Comparison of ENCODE assay signal across 24 mouse cellular contexts in the genomic region with DNA sequence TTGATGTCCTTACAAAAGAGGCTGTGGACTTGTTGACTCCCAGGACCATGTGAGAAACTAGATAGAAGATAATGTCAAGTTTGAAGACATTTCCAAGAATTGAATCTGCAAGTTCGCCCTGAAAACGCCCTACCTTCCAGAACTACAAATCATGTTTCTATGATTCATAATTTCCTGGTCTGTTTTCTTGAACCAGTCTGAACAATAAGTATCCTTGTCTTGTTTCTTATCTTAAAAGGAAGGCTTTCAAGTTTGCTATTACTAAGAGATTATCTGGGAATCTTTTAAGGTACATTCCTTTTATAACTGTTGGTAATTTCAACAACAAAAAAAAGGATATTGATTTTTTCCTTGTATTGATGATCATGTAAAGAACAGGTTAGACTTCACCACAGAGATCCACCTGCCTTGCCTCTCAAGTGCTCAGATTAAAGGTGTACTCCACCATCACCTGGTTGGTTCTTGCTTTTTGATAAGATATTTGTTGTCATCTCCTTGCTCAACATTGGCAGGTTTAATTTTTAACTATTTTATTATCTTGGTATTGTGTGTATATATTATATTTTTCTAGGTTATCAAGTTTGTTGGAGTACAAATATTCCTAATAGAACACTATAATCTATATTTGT. TPM values are rescaled to one million over a fixed set of nuclear protein-coding genes. Genes with fewer than 3 reads are reported as not detected.
DNase-seq lines count a peak whose midpoint lies in the region; ATAC-seq and TF ChIP-seq lines count a peak whose summit lies in the region.
"Had no signal": no experiment of that assay in that cellular context is flagged by ENCODE, and none has a peak within 500 bp of the region (broad histone marks: within the 10 kb centered on the region; RNA-seq: fewer than 3 reads in every experiment).

No protein-coding gene starts in this region.

- peaks cover 2% of the 10 kb centered on the region; the same call in 1 of the 2 replicates for H3K36me3 ChIP-seq in kidney, adult 2 months (ENCODE audit: control insufficient read depth, insufficient read depth, low read length)
- H3K36me3 ChIP-seq in stomach, postnatal 0 days (ENCODE audit: control insufficient read depth, insufficient read depth, low read length): no peaks in the 10 kb centered on the region
- no peaks in the 10 kb centered on the region for H3K36me3 ChIP-seq in forebrain, embryonic 10.5 days (replicated peaks)
- H3K36me3 ChIP-seq: embryonic facial prominence, embryonic 15.5 days; heart, embryonic 13.5 days had no signal

- intact Hi-C loops in gastrocnemius, adult 2 months (cut with DNase I): no loop called here

- no peak for DNase-seq in gastrocnemius, adult 2 months
- no peak for DNase-seq in gastrocnemius, adult 18-20 months (ENCODE audit: low spot score)
- peak; percentile 23 for DNase-seq in kidney, adult 2 months
- DNase-seq in kidney, postnatal 10 days: no peak
- no peak for DNase-seq in stomach, postnatal 0 days (ENCODE audit: low spot score)
- DNase-seq in forebrain, embryonic 10.5 days (ENCODE audit: extremely low spot score, low spot score): no peak
- DNase-seq: adrenal gland, adult 8-10 months; adrenal gland, postnatal 25 days; cerebellum, adult 18-20 months; cerebellum, adult 9-10 months; cerebellum, postnatal 14 days; gastrocnemius, postnatal 14 days; heart, postnatal 14 days; heart, postnatal 4 days; kidney, adult 18-20 months had no signal

- peak overlapping the region; percentile 50; the same call in 1 of the 2 replicates for H3K27ac ChIP-seq in gastrocnemius, adult 2 months
- H3K27ac ChIP-seq in kidney, adult 2 months (ENCODE audit: insufficient read depth, low read depth, low read length): no peak overlapping the region
- no peak overlapping the region for H3K27ac ChIP-seq in stomach, postnatal 0 days (replicated peaks)
- no peak overlapping the region for H3K27ac ChIP-seq in forebrain, embryonic 10.5 days
- H3K27ac ChIP-seq: embryonic facial prominence, embryonic 12.5 days; embryonic facial prominence, embryonic 15.5 days; forebrain, embryonic 12.5 days; forebrain, embryonic 15.5 days; heart, embryonic 13.5 days; hindbrain, embryonic 14.5 days; hindbrain, postnatal 0 days had no signal

- 69% methylated on average over 2 of the region's 2 CpGs for WGBS in kidney, adult 2 months
- 46% methylated on average over 2 of the region's 2 CpGs for WGBS in stomach, postnatal 0 days
- 93% methylated on average over 2 of the region's 2 CpGs for WGBS in forebrain, embryonic 10.5 days

- H3K27me3 ChIP-seq in kidney, adult 2 months (replicated peaks; ENCODE audit: control insufficient read depth, insufficient read depth, low read length): no peaks in the 10 kb centered on the region
- no peaks in the 10 kb centered on the region for H3K27me3 ChIP-seq in stomach, postnatal 0 days (ENCODE audit: control insufficient read depth, insufficient read depth, low read length)
- H3K27me3 ChIP-seq in forebrain, embryonic 10.5 days (ENCODE audit: poor library complexity, severe bottlenecking): no peaks in the 10 kb centered on the region
- H3K27me3 ChIP-seq: embryonic facial prominence, embryonic 12.5 days; embryonic facial prominence, embryonic 15.5 days; forebrain, embryonic 12.5 days; forebrain, embryonic 15.5 days; heart, embryonic 13.5 days had no signal

- peak; percentile 71 for ATAC-seq in stomach, postnatal 0 days (ENCODE audit: low FRiP score, low TSS enrichment)
- ATAC-seq: activated CD4-positive, CD25-positive, alpha-beta regulatory T cell, adult 4 months; forebrain, embryonic 15.5 days; hindbrain, postnatal 0 days; inflammation-experienced regulatory T-cells, adult 6 months had no signal

- H3K4me3 ChIP-seq in gastrocnemius, adult 2 months: no peak overlapping the region
- H3K4me3 ChIP-seq in kidney, adult 2 months (ENCODE audit: insufficient read depth, low read depth, low read length): no peak overlapping the region
- H3K4me3 ChIP-seq in stomach, postnatal 0 days (ENCODE audit: low read depth, low read length): no peak overlapping the region
- H3K4me3 ChIP-seq in forebrain, embryonic 10.5 days: no peak overlapping the region
- H3K4me3 ChIP-seq: embryonic facial prominence, embryonic 12.5 days; embryonic facial prominence, embryonic 15.5 days; forebrain, embryonic 12.5 days; forebrain, embryonic 15.5 days; heart, embryonic 13.5 days had no signal

- no peaks in the 10 kb centered on the region for H3K9me3 ChIP-seq in stomach, postnatal 0 days (ENCODE audit: control insufficient read depth, low read length)
- H3K9me3 ChIP-seq in forebrain, embryonic 10.5 days: no peaks in the 10 kb centered on the region
- H3K9me3 ChIP-seq: embryonic facial prominence, embryonic 12.5 days; embryonic facial prominence, embryonic 15.5 days; forebrain, embryonic 12.5 days; forebrain, embryonic 15.5 days; heart, embryonic 13.5 days had no signal

- no peak for TF ChIP-seq POLR2A in kidney, adult 2 months (IDR thresholded peaks at IDR 0.05; ENCODE audit: low read depth, low read length)

- TF ChIP-seq EP300 in stomach, postnatal 0 days (optimal IDR thresholded peaks at IDR 0.05): no peak

- no peak for TF ChIP-seq CTCF in gastrocnemius, adult 2 months (IDR thresholded peaks at IDR 0.05)
- no peak for TF ChIP-seq CTCF in kidney, adult 2 months (conservative IDR thresholded peaks at IDR 0.05; ENCODE audit: insufficient read depth, insufficient read length, low read depth, low read length)
- no peak for TF ChIP-seq CTCF in stomach, postnatal 0 days (IDR thresholded peaks at IDR 0.05; ENCODE audit: low read depth)

- H3K4me1 ChIP-seq in kidney, adult 2 months (ENCODE audit: control insufficient read depth, insufficient read depth, low read length): no peaks in the 10 kb centered on the region
- H3K4me1 ChIP-seq in stomach, postnatal 0 days (replicated peaks; ENCODE audit: control insufficient read depth, insufficient read depth): no peaks in the 10 kb centered on the region
- H3K4me1 ChIP-seq in forebrain, embryonic 10.5 days: 0 out of 2 replicates have a peak, but pooled peaks cover 4% of the 10 kb centered on the region
- H3K4me1 ChIP-seq: embryonic facial prominence, embryonic 12.5 days; embryonic facial prominence, embryonic 15.5 days; forebrain, embryonic 12.5 days; forebrain, embryonic 15.5 days had no signal

- no peak overlapping the region for H3K4me2 ChIP-seq in stomach, postnatal 0 days (replicated peaks; ENCODE audit: low read depth)
- H3K4me2 ChIP-seq: embryonic facial prominence, embryonic 12.5 days; embryonic facial prominence, embryonic 15.5 days; forebrain, embryonic 12.5 days; forebrain, embryonic 15.5 days; heart, embryonic 13.5 days; hindbrain, embryonic 14.5 days had no signal

- no peak overlapping the region for H3K9ac ChIP-seq in stomach, postnatal 0 days (ENCODE audit: low read length)
- H3K9ac ChIP-seq: embryonic facial prominence, embryonic 12.5 days; embryonic facial prominence, embryonic 15.5 days; forebrain, embryonic 12.5 days; forebrain, embryonic 15.5 days; heart, embryonic 13.5 days; hindbrain, embryonic 14.5 days had no signal

RNA-seq across cellular contexts. Expression of gene Kansl1l, which starts 24.4 kb away (rescaled TPM):
- total RNA-seq in gastrocnemius, adult 2 months (2021): 10 to 100 TPM; 23.2 to 23.8 TPM
- 10 to 100 TPM; 20.5 to 21.0 TPM for total RNA-seq in gastrocnemius, adult 18-20 months (2021)
- 8.7 and 9.7 TPM in 2 replicates for polyA plus RNA-seq in kidney, adult 2 months (2012; rRNA removed)
- 6.5 and 6.7 TPM in 2 replicates for polyA plus RNA-seq in stomach, postnatal 0 days (2015; fragmentation: Nextera tagmentation; extraction: Ambion mirVana)
- 6.2 and 7.1 TPM in 2 replicates for polyA plus RNA-seq in forebrain, embryonic 10.5 days (2016; fragmentation: Nextera tagmentation; extraction: Ambion mirVana)
